Mouse (Mus musculus): Measurements from ENCODE around the gene Mid2.
"Not testable (repeated sequence)": the region's sequence is repeated elsewhere in the genome, so short reads cannot be mapped to it uniquely, and the experiment has no call there.

Mid2 gene

GRCm38 (mm10) chrX:140664479-140665241, at the start of gene Mid2:
TSS of gene Mid2 (plus strand) at chrX:140664599.
- no peak for DNase-seq (ENCODE audit: low spot score)

GRCm38 (mm10) chrX:140624875-140625594, 39.4 kb upstream of the Mid2 start:
- no peak for DNase-seq (ENCODE audit: low spot score)

- no peak for DNase-seq (ENCODE audit: low spot score)
Observed at GRCm38 (mm10) chrX:140638028-140638427, 26.4 kb upstream of the Mid2 start.

GRCm38 (mm10) chrX:140639592-140639991, 24.8 kb upstream of the Mid2 start:
- no peak for DNase-seq (ENCODE audit: low spot score)

- DNase-seq (ENCODE audit: low spot score) = no peak
Observed at GRCm38 (mm10) chrX:140660731-140661130, 3.7 kb upstream of the Mid2 start.

GRCm38 (mm10) chrX:140663516-140663915, 883 bp upstream of the Mid2 start:
- no peak for DNase-seq (ENCODE audit: low spot score)

- no peak for DNase-seq (ENCODE audit: low spot score)
Observed at GRCm38 (mm10) chrX:140665242-140665810, 927 bp downstream of the Mid2 start.

- no peak for DNase-seq (ENCODE audit: low spot score)
Observed at GRCm38 (mm10) chrX:140675444-140675843, 11.0 kb downstream of the Mid2 start.

GRCm38 (mm10) chrX:140688335-140688734, 23.9 kb downstream of the Mid2 start:
- no peak for DNase-seq (ENCODE audit: low spot score)

GRCm38 (mm10) chrX:140697872-140698463, 33.6 kb downstream of the Mid2 start:
- DNase-seq (ENCODE audit: low spot score) = not testable (repeated sequence)

- DNase-seq (ENCODE audit: low spot score) = no peak
Observed at GRCm38 (mm10) chrX:140703224-140703623, 38.8 kb downstream of the Mid2 start.

GRCm38 (mm10) chrX:140706077-140706476, 41.7 kb downstream of the Mid2 start:
- no peak for DNase-seq (ENCODE audit: low spot score)

- no peak for DNase-seq (ENCODE audit: low spot score)
Observed at GRCm38 (mm10) chrX:140722400-140722799, 58.0 kb downstream of the Mid2 start.

- DNase-seq (ENCODE audit: low spot score) = no peak
Observed at GRCm38 (mm10) chrX:140738986-140739385, 74.6 kb downstream of the Mid2 start.

- DNase-seq (ENCODE audit: low spot score) = peak; percentile 1
Observed at GRCm38 (mm10) chrX:140743213-140743612, 78.8 kb downstream of the Mid2 start.

GRCm38 (mm10) chrX:140769794-140770193, 105.4 kb downstream of the Mid2 start:
- no peak for DNase-seq (ENCODE audit: low spot score)

- no peak for DNase-seq (ENCODE audit: low spot score)
Observed at GRCm38 (mm10) chrX:140805340-140805739, 140.9 kb downstream of the Mid2 start.

- no peak for DNase-seq (ENCODE audit: low spot score)
Observed at GRCm38 (mm10) chrX:140813312-140814006, 149.1 kb downstream of the Mid2 start, which contains the start of gene Tex13b. TSS of gene Tex13b (minus strand) at chrX:140813433.

All from left cerebral cortex, adult 11 months (tissue).